Mouse (Mus musculus): ENCODE data around the gene Rnf151.
"Not testable (repeated sequence)": the region's sequence is repeated elsewhere in the genome, so short reads cannot be mapped to it uniquely, and the experiment has no call there.

The Rnf151 gene

GRCm38 (mm10) chr17:24667416-24667815, 50.4 kb downstream of the Rnf151 start:
- DNase-seq (ENCODE audit: low read depth, low spot score) = no peak

GRCm38 (mm10) chr17:24667011-24667410, 50.9 kb downstream of the Rnf151 start:
- not testable (repeated sequence) for DNase-seq (ENCODE audit: low read depth, low spot score)
